Mouse (Mus musculus) embryonic fibroblast, embryonic 13.5 days (primary cell): Measurements from ENCODE around the gene Hist1h3g.
"Not testable (repeated sequence)": the region's sequence is repeated elsewhere in the genome, so short reads cannot be mapped to it uniquely, and the experiment has no call there.

ENCODE experiments used
- CTCF ChIP-seq: IDR thresholded peaks from 2 replicates; pipeline ENCODE4 v1.5.1; 2011; ENCODE audit warnings: mild to moderate bottlenecking, control low read depth, low read length, moderate library complexity, borderline replicate concordance; ENCODE audit not compliant: insufficient read depth
- POLR2A ChIP-seq: IDR thresholded peaks from 2 replicates; pipeline ENCODE4 v1.6.1; 2011; ENCODE audit warnings: low read depth, mild to moderate bottlenecking, control low read depth, low read length, moderate library complexity

- TF ChIP-seq CTCF: not testable (repeated sequence)
- TF ChIP-seq POLR2A: peak; percentile 98
Measured at GRCm38 (mm10) chr13:23551146-23551834, 16.1 kb downstream of the Hist1h3g start, which contains the start of gene Hist1h4f.
